Mouse (Mus musculus): Measurements from ENCODE around the gene Cdc42. TPM values are rescaled to one million over a fixed set of nuclear protein-coding genes. Genes with fewer than 3 reads are reported as not detected.

Gene Cdc42
- polyA plus RNA-seq (2016; fragmentation: Nextera tagmentation; extraction: Ambion mirVana) = 620 TPM in 2 replicates

GRCm38 (mm10) chr4:137357517-137358254 is at the start of gene Cdc42:
Gene Cdc42, minus strand, starts transcription at chr4:137357720.
- 0% methylated on average over 36 of the region's 44 CpGs for WGBS

DNA sequence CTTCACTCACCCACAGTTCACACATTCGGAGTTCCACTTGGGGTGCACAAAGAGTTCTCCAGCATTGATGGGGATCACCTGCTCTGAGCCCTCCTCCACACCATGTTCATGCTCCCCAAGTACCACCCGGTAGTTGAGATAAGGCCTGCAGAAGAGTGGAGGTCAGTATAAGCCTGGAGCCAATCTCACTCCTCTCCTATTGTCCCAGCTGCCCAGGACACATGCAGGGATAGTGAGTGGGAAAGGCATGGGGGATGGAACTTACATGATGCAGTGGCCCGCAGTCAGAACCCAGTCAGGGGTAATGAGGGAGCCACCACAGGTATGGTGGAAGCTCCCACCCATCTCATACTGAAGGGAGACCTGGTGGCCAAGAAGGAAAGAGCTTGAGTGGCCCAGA is 48.1 kb upstream of the Cdc42 start:
- H3K9me3 ChIP-seq = no peaks in the 10 kb centered on the region
- ATAC-seq (ENCODE audit: low FRiP score, low read depth) = no peak
- no peaks in the 10 kb centered on the region for H3K4me1 ChIP-seq
- H3K9ac ChIP-seq (replicated peaks) = no peak overlapping the region
- peaks cover 3% of the 10 kb centered on the region; the same call in 1 of the 2 replicates for H3K27me3 ChIP-seq
- 89% methylated on average over 3 of the region's 3 CpGs for WGBS
- no peak overlapping the region for H3K4me2 ChIP-seq (replicated peaks)
- no peak overlapping the region for H3K27ac ChIP-seq (replicated peaks)
- no peaks in the 10 kb centered on the region for H3K36me3 ChIP-seq
- H3K4me3 ChIP-seq = no peak overlapping the region

More at GRCm38 (mm10) chr4:137357517-137358254, at the start of gene Cdc42:
- H3K27me3 ChIP-seq = 0 out of 2 replicates have a peak, but pooled peaks cover 4% of the 10 kb centered on the region
- peak within 1 kb of the TSS; percentile 99 for H3K9ac ChIP-seq (replicated peaks)
- ATAC-seq (ENCODE audit: low FRiP score, low read depth) = peak; percentile 95
- H3K4me1 ChIP-seq = peaks cover 11% of the 10 kb centered on the region
- peak within 1 kb of the TSS; percentile 98 for H3K4me3 ChIP-seq
- no peaks in the 10 kb centered on the region for H3K36me3 ChIP-seq
- H3K9me3 ChIP-seq = no peaks in the 10 kb centered on the region
- peak within 1 kb of the TSS; percentile 98 for H3K27ac ChIP-seq (replicated peaks)
- H3K4me2 ChIP-seq (replicated peaks) = peak within 1 kb of the TSS; percentile 77

DNA sequence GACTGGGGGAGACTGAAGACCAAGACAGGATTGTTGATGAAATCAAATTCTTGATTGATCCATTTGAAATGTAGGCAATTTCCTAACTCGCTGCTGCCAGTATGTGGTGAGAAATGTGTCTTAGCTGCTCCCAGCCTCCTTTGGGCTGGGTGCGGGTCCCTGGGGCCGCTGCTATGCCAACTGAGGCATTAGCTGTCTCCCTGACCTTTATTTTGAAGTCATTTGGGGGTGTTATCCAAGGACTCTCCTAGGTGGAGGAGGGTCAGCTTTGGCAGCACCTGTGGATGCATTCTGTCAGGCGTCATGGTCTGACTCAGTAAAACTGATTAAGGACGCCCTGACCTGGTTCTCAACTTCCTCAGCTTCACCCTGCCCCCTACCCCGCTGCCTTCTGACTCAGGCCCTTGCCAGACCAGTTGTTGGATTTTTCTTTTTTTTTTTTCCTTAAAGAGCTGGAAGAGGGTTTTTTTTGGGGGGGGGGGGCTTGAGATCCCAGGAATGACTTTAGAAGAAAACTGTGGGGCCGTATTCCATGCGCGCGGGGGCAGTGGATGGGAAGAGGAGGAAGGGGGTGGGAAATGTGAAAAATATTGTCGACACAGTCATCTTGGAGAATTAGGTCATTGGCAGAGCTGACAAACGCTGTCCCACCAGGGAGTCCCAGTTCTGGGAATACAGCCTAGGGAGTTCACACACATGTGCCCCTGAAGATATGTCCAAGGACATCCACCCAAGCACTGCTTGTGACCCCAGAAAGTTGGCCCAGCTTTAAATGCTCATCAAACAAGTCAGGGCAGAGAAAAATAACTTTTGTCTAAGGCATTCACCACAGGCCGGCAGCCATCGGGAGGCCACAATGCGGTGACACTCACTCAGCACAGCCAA is 39.4 kb upstream of the Cdc42 start:
- H3K4me2 ChIP-seq (replicated peaks) = no peak overlapping the region
- H3K27me3 ChIP-seq = no peaks in the 10 kb centered on the region
- 76% methylated on average over 15 of the region's 15 CpGs for WGBS
- no peak overlapping the region for H3K9ac ChIP-seq (replicated peaks)
- H3K9me3 ChIP-seq = no peaks in the 10 kb centered on the region
- H3K27ac ChIP-seq (replicated peaks) = no peak overlapping the region
- H3K4me1 ChIP-seq = no peaks in the 10 kb centered on the region
- no peak overlapping the region for H3K4me3 ChIP-seq
- H3K36me3 ChIP-seq = no peaks in the 10 kb centered on the region
- no peak for ATAC-seq (ENCODE audit: low FRiP score, low read depth)

- Histone ChIP-seq H3K4me3 (no peak overlapping the region), H3K9me3 (no peaks in the 10 kb centered on the region), H3K36me3 (no peaks in the 10 kb centered on the region), H3K27me3 (no peaks in the 10 kb centered on the region), H3K4me2 (replicated peaks) (no peak overlapping the region), H3K9ac (replicated peaks) (no peak overlapping the region), H3K4me1 (0 out of 2 replicates have a peak, but pooled peaks cover 9% of the 10 kb centered on the region), H3K27ac (replicated peaks) (no peak overlapping the region)
- WGBS = 71% methylated on average over 9 of the region's 9 CpGs
- no peak for ATAC-seq (ENCODE audit: low FRiP score, low read depth)
Observed at GRCm38 (mm10) chr4:137393378-137394135, 36.0 kb upstream of the Cdc42 start.

DNA sequence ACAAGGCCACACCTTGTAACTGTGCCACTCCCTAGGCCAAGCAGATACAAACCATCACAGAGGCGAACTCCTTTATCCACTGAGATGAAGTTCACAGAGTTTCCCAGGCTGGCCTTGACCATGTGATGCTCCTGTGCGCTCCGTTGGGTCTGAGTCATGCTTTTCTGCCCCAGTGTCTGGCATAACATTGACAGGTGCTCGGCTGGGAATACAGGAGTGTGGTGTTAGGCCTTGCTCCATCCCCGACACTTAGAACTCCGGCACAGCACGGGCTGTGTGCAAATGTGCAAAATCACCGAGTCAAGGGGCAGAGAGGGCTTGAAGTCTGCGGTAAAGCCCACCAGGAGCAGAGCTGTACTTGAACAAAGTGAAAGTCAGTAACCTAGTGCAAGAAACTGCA is 35.4 kb upstream of the Cdc42 start:
- WGBS = 88% methylated on average over 9 of the region's 9 CpGs
- ATAC-seq (ENCODE audit: low FRiP score, low read depth) = no peak
- no peak overlapping the region for H3K27ac ChIP-seq (replicated peaks)
- H3K9me3 ChIP-seq = no peaks in the 10 kb centered on the region
- no peaks in the 10 kb centered on the region for H3K27me3 ChIP-seq
- no peak overlapping the region for H3K9ac ChIP-seq (replicated peaks)
- 0 out of 2 replicates have a peak, but pooled peaks cover 9% of the 10 kb centered on the region for H3K4me1 ChIP-seq
- H3K36me3 ChIP-seq = no peaks in the 10 kb centered on the region
- H3K4me2 ChIP-seq (replicated peaks) = no peak overlapping the region
- H3K4me3 ChIP-seq = no peak overlapping the region

DNA sequence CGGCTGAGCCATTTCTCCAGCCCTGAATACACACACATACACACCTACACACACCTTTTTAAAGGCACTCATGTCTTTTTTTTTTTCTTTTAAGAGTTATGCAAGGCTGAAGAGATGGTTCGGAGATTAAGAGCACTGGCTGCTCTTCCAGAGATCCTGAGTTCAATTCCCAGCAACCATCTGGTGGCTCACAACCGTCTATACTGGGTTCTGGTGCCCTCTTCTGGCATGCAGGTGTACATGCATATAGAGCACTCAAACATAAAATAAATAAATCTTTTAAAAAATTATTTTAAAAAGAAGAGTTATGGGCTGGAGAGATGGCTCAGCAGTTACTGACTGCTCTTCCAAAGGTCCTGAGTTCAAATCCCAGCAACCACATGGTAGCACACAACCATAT is 33.8 kb upstream of the Cdc42 start:
- no peaks in the 10 kb centered on the region for H3K9me3 ChIP-seq
- no peak for ATAC-seq (ENCODE audit: low FRiP score, low read depth)
- no peak overlapping the region for H3K9ac ChIP-seq (replicated peaks)
- peaks cover 16% of the 10 kb centered on the region for H3K4me1 ChIP-seq
- H3K4me3 ChIP-seq = no peak overlapping the region
- no peaks in the 10 kb centered on the region for H3K27me3 ChIP-seq
- no peak overlapping the region for H3K27ac ChIP-seq (replicated peaks)
- H3K4me2 ChIP-seq (replicated peaks) = no peak overlapping the region
- WGBS = 94% methylated on average over 3 of the region's 3 CpGs
- no peaks in the 10 kb centered on the region for H3K36me3 ChIP-seq

GRCm38 (mm10) chr4:137390196-137390595 is 32.7 kb upstream of the Cdc42 start:
- no peak for ATAC-seq (ENCODE audit: low FRiP score, low read depth)
- no peaks in the 10 kb centered on the region for H3K36me3 ChIP-seq
- H3K27ac ChIP-seq (replicated peaks) = no peak overlapping the region
- peaks cover 16% of the 10 kb centered on the region for H3K4me1 ChIP-seq
- H3K9ac ChIP-seq (replicated peaks) = no peak overlapping the region
- H3K4me3 ChIP-seq = no peak overlapping the region
- H3K4me2 ChIP-seq (replicated peaks) = no peak overlapping the region
- H3K27me3 ChIP-seq = no peaks in the 10 kb centered on the region
- no peaks in the 10 kb centered on the region for H3K9me3 ChIP-seq
- 91% methylated on average over 4 of the region's 4 CpGs for WGBS

DNA sequence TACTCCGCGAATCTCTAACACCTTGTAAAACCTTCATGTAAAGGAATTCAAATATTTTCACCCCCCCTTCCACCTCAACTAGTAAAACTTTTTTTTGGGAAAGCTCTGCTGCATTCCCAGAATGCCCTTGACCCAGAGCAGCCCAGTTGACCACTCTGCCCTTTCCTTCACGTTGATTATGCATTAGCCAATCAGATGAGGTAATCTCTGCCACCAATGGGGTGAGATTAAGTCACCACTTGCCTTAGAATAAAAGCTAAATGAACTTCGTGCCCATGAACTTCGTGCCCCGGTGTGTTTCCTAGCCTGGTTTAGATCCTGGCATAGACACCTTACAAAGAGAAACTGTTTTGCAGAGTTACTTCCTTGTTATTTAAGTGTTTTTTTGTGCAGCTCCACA is 31.5 kb upstream of the Cdc42 start:
- 48% methylated on average over 6 of the region's 6 CpGs for WGBS
- ATAC-seq (ENCODE audit: low FRiP score, low read depth) = no peak
- Histone ChIP-seq H3K27me3 (no peaks in the 10 kb centered on the region), H3K9ac (replicated peaks) (peak overlapping the region; percentile 84; the same call in 1 of the 2 replicates), H3K36me3 (no peaks in the 10 kb centered on the region), H3K4me1 (peaks cover 16% of the 10 kb centered on the region), H3K27ac (replicated peaks) (no peak overlapping the region), H3K9me3 (no peaks in the 10 kb centered on the region), H3K4me2 (replicated peaks) (peak overlapping the region; percentile 77), H3K4me3 (peak overlapping the region; percentile 77)

GRCm38 (mm10) chr4:137388059-137388794 is 30.7 kb upstream of the Cdc42 start:
- ATAC-seq (ENCODE audit: low FRiP score, low read depth) = peak; percentile 91
- peak overlapping the region; percentile 77 for H3K4me2 ChIP-seq (replicated peaks)
- H3K4me1 ChIP-seq = peaks cover 16% of the 10 kb centered on the region
- H3K9me3 ChIP-seq = no peaks in the 10 kb centered on the region
- H3K9ac ChIP-seq (replicated peaks) = peak overlapping the region; percentile 84
- no peaks in the 10 kb centered on the region for H3K27me3 ChIP-seq
- peak overlapping the region; percentile 77 for H3K4me3 ChIP-seq
- H3K27ac ChIP-seq (replicated peaks) = peak overlapping the region; percentile 84
- H3K36me3 ChIP-seq = no peaks in the 10 kb centered on the region
- under 1% methylated on average over 46 of the region's 46 CpGs for WGBS

- Histone ChIP-seq H3K27me3 (no peaks in the 10 kb centered on the region), H3K9me3 (no peaks in the 10 kb centered on the region), H3K36me3 (no peaks in the 10 kb centered on the region), H3K4me3 (peak overlapping the region; percentile 77), H3K9ac (replicated peaks) (peak overlapping the region; percentile 84), H3K4me2 (replicated peaks) (peak overlapping the region; percentile 77), H3K27ac (replicated peaks) (peak overlapping the region; percentile 84), H3K4me1 (peaks cover 16% of the 10 kb centered on the region)
- WGBS = under 1% methylated on average over 20 of the region's 20 CpGs
- ATAC-seq (ENCODE audit: low FRiP score, low read depth) = no peak; the same call in 1 of the 2 replicates
Observed at GRCm38 (mm10) chr4:137387482-137388058, 30.1 kb upstream of the Cdc42 start.
